Mouse (Mus musculus) lung, postnatal 10 days (tissue): ENCODE measurements around the gene Cntfr.

Experiments used
- DNase-seq: peaks from one replicate; pipeline ENCODE4 v3.0.0; 2021

Cntfr gene

DNA sequence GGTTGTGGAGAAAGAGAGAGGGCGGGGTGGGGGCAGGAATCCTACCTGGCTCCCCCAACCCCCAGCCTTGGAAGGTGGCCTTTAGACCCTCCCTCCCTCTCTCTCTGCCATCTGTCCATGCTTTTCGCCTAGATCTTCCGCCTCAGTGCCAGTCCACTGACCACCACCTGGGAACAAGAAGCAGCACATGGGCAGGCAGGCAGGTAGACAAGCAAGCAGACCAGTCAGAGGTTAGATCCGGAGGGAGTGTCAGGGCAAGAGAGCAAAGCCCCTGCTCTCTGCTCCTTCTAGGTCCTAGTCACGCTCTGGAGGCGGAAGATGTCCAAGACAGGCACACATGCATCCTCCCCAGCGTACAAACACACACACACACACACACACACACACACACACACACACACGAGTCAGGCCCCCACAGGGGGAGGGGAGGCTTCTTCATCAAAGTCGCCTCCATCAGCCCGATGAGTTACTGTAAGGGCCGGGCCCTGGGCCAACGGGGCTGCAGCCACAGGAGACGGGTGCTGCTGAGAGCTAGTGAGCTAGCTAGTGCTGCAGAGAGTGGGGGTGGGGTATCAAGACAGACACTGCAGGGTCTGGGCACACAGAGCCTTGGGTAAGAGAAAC is 19.8 kb downstream of the Cntfr start:
- DNase-seq: peak; percentile 85

DNA sequence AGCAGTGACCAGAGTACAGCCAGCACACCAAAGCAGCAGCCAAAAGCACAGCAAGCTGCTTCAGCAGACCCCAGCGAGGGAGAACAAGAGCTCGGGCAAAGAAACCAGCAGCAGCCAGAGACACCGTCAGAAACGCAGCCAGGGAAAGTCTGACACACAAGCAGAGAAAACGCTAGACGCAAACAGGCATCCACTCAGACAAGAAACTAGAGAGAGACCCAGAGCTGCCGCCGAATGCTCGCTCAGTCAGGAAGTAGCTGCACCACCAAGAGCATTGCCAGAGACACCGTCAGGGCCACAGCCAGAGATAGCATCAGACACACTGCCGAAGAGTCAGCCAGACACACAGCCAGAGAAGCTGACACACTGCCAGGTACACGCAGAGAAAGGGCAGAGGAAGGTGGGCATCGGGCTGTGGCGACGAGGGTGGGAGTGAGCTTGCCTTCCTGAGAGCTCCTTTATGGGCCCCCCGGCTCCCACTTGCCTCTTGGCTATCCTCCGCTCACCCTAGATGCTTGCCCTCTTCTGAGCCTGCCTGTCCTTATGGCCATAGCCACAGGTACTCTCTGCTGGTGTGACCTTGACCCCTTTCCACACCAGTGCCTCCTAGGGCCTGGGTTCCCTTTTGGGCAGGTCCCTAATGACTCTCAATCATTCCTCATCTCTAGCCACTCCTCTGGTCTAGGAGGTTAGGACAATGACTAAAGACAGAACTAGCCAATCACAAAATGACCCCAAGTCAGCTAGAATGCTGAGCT is 20.5 kb downstream of the Cntfr start:
- DNase-seq: peak; percentile 27

- DNase-seq: no peak
Measured at GRCm38 (mm10) chr4:41673186-41673585, 23.7 kb downstream of the Cntfr start.

DNA sequence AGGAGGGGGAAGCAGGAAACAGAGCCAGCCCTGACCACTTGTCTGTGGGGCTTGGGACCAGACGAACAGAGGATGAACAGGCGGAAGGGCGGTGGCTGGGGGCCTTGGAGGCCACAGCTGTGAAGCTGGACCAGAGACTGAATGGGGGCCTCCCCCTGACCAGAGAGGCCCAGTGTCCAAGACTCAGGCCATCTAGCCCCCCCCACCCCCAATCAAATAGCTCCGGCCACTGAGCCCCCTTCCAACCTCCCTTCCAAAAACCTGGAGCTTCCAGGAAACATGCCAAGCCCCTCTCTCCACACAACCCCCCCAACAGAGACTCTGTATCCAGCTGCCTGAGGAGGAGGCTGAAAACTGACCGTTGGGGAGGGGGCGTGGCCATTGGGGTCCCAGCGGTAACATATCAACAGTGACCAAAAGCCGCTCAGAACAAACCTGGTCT is 24.3 kb downstream of the Cntfr start:
- no peak for DNase-seq

DNA sequence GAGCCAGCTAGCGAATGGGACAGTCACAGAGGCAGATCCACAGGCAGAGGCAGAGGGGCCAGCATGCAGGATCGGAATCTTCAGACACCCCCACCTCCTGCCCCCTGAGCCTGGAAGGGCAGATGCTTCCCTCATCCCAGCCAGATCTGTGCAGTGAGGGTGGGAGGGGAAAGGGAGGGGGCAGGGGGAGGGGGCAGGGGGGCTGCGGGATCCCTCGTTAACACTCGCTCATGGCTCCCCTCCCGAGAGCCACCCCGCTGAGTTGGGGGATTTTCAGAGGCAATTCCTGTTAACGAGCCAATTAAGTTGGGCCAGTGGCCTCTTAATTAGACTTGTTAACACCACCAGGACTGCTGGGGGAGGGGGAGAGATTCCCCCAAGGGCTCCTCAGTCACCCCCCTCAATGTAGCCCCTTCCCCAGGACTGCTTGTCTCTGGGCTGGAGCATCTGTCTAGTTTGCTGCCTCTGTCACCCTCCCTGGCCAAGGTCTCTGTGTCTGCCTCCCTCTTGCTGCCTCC is 24.9 kb downstream of the Cntfr start:
- DNase-seq: no peak

- no peak for DNase-seq
Measured at GRCm38 (mm10) chr4:41671500-41671899, 25.4 kb downstream of the Cntfr start.

GRCm38 (mm10) chr4:41670836-41671235 is 26.1 kb downstream of the Cntfr start:
- no peak for DNase-seq

- DNase-seq: no peak
Measured at GRCm38 (mm10) chr4:41666646-41667045, 30.2 kb downstream of the Cntfr start.

- no peak for DNase-seq
Measured at GRCm38 (mm10) chr4:41665009-41665675, 31.7 kb downstream of the Cntfr start.

- no peak for DNase-seq
Measured at GRCm38 (mm10) chr4:41664533-41664932, 32.4 kb downstream of the Cntfr start.

DNA sequence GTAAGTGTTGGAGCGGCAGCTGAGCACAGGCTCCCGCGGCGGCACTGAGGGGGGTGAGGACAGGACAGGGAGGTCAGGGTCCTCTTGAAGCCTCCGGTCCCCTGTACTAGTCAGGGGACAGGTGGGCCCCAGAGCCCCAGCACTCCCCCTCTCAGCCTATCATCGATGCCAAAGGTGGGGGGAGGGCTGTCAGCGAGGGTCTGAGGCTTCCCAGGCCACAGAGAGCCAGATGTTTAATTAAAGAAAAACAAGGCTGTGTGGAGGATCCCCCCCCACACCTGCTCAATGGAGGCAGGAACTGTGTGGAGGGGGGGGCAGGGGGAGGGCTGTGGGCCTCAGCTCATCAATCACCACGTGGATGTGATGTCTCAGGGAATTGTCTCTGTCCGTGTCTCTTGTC is 33.3 kb downstream of the Cntfr start:
- DNase-seq: no peak

DNA sequence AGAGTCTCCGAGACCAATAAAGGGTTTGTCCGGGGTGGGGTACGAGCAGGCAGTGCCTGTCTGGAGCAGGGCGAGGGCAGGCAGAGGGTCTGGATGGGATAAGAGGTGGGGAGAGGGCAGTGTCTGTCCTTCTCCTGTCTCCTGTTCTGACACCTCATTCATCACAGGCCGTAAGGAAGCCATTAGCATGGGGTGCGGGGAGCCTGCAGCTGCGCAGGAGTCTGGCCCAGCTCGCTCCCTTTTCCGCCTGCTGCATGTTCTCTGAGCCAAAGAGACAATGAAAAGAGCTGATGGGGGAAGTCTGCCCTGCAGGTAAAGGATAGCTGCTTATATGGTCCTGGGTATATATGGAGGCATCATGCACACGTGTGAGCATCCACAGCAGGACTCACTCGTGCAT is 34.2 kb downstream of the Cntfr start:
- no peak for DNase-seq

DNA sequence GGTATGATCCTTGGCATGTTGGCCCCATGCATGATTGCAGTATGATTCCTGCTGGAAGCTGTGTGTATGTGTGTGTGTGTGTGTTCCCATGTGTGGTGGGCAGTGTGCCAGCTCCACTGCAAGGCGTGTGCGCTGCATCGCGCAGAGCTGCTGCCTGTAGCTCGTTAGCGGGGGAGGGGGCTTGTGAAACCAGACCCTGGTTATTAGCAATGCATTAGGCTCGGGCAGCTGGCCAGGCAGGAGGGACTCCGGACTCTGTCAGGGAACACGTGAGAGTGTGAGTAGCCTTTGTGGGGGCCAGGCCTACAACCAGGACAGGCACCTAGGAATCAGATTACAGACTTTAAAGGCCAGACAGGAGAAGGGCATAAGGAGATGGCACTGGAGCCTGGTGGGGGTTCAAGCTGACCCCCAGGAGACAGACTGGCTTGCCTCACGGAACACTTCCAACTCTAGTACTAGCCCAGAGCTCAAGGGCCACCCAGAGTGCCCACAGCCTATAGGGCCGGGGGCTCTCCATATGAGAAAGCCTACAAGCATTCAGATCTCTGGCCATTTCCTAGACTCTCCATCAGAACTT is 35.9 kb downstream of the Cntfr start:
- DNase-seq: no peak

GRCm38 (mm10) chr4:41659556-41659955 is 37.3 kb downstream of the Cntfr start:
- DNase-seq: no peak

GRCm38 (mm10) chr4:41658566-41659384 is 38.1 kb downstream of the Cntfr start:
- no peak for DNase-seq

GRCm38 (mm10) chr4:41655525-41655924 is 41.4 kb downstream of the Cntfr start:
- no peak for DNase-seq

DNA sequence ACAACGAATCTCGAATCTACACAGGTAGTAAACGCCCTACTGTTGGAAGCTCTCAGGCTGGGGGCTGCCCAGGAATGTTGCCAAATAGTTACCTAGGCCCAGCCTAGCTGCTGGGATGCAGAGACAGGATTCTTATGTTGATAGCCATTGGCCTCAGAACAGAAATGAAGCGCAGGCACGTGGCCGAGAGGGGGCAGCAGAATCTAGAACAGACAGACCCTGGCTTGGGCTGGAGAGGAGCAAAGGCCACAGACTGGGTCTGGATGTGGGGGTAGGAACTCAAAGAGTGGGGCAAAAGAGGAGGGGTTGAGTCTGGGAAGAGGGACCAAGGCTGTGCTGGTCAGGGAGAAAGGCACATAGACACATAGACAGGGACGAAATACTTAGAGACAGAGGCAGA is 42.7 kb downstream of the Cntfr start:
- peak; percentile 83 for DNase-seq

GRCm38 (mm10) chr4:41653730-41654129 is 43.2 kb downstream of the Cntfr start:
- DNase-seq: no peak

DNA sequence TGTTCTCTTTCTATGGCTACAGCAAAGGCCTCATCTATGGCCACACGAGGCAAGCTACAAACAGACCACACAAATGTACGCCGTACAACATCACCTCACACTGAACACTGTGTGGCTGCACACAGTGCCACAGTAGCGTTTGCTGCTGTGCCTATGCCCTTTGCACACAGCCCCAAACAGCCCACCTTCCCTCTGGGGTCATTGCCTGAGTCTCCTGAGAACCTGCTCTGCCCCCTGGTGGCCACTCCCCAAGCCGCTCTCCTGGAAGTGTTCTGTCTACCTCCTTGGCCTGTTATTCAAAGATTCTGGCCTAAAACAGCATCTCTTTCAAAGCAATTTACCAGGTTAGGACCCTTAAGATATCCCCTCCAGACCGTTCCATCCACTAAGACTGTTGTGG is 43.6 kb downstream of the Cntfr start:
- DNase-seq: peak; percentile 82

DNA sequence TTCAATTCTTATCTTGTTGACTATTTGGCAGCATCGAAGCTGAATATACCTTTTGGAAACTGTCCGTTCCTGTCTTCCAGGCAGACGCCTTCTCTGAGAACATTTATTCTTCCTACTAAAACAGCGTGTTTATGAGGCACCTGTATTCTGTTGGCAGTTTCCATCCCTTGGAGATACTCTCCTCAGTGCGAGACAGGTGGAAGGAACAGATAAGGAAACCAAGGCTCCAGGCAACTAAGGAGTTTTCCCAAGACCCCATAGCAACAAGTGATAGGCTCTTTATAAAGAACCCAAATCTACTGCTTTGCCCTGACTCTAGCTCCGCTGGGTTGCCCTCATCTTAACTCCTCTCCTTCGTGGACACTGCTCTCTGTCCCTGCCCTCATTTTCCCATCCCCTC is 48.3 kb downstream of the Cntfr start:
- no peak for DNase-seq

DNA sequence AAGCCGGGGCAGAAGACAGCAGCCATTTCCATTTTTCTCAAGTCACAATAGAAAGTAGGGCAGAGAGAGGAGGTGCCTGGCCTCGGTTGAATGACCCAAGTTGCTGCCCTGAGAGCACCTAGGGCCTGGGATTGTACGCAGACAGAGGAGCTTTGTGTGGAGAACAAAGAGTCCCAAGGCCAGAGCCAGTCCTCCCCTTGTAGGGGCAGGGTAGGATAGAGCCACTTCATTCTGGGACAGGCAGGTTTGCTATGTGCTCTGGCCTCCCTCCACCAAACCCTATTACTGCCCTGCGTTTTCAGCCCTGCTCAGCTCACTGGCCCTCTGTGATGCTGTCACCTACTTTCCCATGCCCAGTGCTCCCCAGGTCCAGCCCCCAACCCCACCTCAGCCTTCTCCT is 48.7 kb downstream of the Cntfr start:
- no peak for DNase-seq

DNA sequence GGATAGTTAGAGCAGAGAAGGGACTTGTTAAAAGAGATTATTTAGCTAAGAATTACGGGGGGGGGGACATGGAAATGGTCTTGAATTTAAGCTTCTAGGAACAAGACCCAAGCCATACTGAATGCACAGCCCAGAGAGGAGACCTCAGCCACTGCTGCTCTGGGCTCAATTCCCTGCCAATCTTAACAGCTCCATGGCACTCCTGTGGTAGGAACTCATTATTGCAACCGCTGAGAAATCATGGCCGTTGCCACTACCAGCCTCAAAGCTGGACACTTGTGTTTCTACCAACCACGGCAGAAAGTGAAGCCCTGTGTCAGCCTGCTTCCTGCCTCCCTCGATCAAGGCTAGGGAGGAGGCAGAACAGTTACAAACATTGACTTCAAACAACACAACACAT is 51.4 kb downstream of the Cntfr start:
- DNase-seq: peak; percentile 69
